Mouse (Mus musculus) ovary, postnatal 14 days (tissue): Measurements from ENCODE around the gene Pvr.

ENCODE experiments used
- DNase-seq: peaks from one replicate; pipeline ENCODE4 v3.0.0; 2022; ENCODE audit warnings: low spot score

The Pvr gene

GRCm38 (mm10) chr7:19871137-19871621 is 49.8 kb downstream of the Pvr start:
- DNase-seq: no peak

DNA sequence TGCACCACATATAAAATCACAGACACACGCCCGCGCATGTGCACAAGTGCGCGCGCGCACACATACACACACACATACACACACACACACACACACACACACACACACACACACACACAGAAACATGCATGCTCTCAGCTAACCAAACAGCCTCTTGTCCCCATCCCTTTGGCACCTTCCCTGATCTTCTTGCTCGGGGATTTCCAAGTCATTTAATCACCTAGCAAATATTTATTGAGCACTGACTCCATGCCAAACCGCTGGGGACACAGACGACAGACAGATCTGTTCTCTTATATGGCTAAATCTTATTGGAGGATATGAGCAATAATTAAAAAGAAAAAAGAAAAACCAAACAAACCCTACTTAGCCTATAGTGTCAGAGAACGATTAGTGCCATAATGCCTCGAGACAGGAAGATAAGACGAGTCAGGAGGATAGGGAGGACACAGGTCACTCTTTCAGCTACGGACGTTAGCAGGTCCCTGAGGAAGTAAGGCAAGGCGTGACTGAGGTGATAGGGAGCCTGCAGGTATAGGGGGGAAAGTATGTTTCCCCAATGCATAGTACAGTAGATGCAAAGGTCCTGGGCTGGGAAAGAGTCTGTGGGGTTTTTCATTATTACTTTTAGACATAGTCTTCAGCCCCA is 53.1 kb downstream of the Pvr start:
- DNase-seq: no peak

- DNase-seq: no peak
Observed at GRCm38 (mm10) chr7:19866490-19866889, 54.5 kb downstream of the Pvr start.

- no peak for DNase-seq
Observed at GRCm38 (mm10) chr7:19865246-19866036, 55.5 kb downstream of the Pvr start.

DNA sequence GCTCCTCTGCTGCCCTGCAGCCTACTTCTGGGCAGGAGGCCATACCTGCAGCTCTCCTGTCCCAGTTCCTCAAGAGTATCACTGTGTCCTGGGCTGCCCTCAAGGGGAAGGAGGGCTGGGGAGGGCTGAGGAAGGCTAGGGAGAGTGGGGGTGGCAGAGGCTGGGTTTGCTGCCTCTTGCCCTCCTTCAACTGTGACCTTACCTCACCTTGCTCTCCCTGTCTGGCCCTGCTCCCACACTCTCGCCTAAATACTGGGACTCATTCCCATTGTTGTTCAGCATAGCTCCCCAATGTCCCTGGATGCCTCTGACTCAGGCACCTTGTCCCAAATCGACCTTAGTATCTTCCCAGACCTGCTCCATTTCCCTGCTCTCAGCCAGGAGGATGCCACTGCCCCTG is 56.7 kb downstream of the Pvr start:
- no peak for DNase-seq

- DNase-seq: no peak
Observed at GRCm38 (mm10) chr7:19861199-19861598, 59.8 kb downstream of the Pvr start, which contains the start of gene Ceacam16. Ceacam16 (minus strand) TSS chr7:19861299.

DNA sequence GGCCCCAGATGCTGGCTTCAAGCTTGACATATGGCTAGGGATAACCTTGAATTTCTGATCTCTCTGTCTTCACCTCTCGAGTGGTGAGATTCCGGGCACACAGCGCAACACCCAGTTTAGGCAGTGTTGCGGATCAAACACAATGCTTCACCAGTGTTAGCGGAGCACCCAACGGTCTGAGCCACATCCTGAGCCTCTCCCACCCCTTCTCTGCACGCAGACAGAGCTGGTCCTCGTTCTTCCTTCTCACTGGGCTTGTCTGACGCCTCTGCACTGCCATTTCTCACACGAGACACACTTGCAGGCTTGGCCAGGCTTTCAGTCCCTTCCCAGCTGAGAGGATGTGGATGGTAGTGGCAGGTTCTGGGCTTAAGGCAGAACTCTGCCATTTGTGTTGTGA is 61.2 kb downstream of the Pvr start:
- no peak for DNase-seq

- no peak for DNase-seq
Observed at GRCm38 (mm10) chr7:19856283-19856682, 64.7 kb downstream of the Pvr start.

DNA sequence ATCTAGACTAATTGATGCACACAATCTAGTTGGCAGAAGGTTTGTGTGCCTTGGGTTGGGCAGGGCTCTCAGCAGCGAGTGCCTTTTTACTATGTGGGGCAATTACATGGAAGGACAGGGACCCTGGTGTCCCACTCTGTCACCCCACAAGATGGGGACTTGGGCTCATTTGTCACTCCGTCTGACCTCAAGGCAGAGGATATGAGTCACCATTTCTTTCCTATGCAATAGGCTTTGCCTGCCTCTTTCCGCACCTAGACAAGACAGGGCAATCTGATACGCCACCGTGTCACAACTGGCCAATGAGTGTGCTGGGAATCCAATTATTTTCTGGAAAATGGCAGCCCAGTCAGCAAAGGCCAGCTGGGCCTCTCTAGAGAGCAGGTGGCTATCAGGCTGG is 65.3 kb downstream of the Pvr start:
- DNase-seq: no peak
